Mouse (Mus musculus): ENCODE results near the gene 2810408A11Rik. TPM values are rescaled to one million over a fixed set of nuclear protein-coding genes. Genes with fewer than 3 reads are reported as not detected.
A peak's percentile ranks its signal among the peaks of the same experiment; 100 is the strongest.

Gene 2810408A11Rik
- polyA plus RNA-seq, 1 experiment from 2014 or later = 1.2 TPM

DNA sequence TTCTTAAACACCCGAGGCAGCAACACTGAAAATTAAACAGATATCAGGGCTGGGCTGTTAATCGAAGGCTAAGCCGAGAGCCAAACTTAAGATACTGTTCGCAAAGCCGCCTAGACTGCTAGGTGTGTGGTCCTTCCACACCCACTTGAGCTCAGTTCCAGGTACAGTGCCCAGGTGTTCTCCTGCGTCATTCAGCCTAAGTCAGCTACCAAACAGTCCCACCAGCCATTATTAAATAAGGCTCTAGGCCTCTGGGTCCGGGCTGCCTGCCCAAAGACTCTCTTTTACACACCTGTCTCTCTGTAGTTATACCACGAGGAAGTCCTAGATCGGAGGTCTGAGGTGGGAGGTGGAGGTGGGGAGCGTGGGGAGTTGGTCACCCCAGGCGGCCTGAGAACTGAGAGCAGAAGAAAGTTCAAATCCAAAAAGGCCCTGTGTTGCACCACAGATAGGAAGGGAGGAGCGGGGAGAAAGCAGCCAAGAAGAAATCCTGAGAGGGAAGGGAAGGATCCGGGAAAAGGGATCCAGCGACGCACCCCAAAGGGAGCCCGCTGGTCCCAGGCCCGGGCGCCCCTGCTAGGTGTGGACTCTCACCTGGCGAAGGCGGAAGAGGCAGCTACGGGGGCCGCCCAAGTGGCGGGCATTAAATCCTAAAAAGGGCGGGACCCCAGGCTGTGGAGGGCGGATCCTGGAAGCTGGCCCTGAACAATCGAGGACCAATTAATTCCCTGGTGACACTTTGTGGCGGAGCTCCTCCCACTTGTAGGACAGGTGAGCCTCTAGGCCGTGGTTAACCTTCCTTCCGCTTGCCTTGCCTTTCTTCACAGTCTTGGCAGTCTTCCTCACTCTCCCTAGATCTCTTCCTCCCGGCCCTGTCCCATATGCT lies 42.4 kb downstream of the 2810408A11Rik start, which contains the start of gene Tnk1:
TSS of gene Tnk1 (minus strand) at position 618 of the 886 bp plus-strand sequence.
- TF ChIP-seq CTCF (IDR thresholded peaks at IDR 0.05; ENCODE audit: low read depth) = no peak
- no peak for TF ChIP-seq EP300 (IDR thresholded peaks at IDR 0.05; ENCODE audit: low read depth)
- peaks cover 24% of the 10 kb centered on the region for H3K4me1 ChIP-seq (ENCODE audit: insufficient read depth)
- H3K9me3 ChIP-seq (ENCODE audit: low read length) = no peaks in the 10 kb centered on the region
- 0 out of 2 replicates have a peak within 1 kb of the TSS, but pooled peaks have one; percentile 3 for H3K4me2 ChIP-seq (ENCODE audit: low read depth, low read length)
- DNase-seq (peak; percentile 17), ATAC-seq (no peak)
- H3K36me3 ChIP-seq (replicated peaks; ENCODE audit: insufficient read depth, low read length) = no peaks in the 10 kb centered on the region
- H3K9ac ChIP-seq (replicated peaks) = no peak within 1 kb of the TSS
- peaks cover 5% of the 10 kb centered on the region; the same call in 1 of the 2 replicates for H3K27me3 ChIP-seq (ENCODE audit: insufficient read depth, low read length)
- no peak within 1 kb of the TSS for H3K27ac ChIP-seq (ENCODE audit: low read depth)
- 42% methylated on average over 30 of the region's 30 CpGs for WGBS (ENCODE audit: insufficient replicate concordance)
- no peak within 1 kb of the TSS for H3K4me3 ChIP-seq (ENCODE audit: low read depth, low read length)

DNA sequence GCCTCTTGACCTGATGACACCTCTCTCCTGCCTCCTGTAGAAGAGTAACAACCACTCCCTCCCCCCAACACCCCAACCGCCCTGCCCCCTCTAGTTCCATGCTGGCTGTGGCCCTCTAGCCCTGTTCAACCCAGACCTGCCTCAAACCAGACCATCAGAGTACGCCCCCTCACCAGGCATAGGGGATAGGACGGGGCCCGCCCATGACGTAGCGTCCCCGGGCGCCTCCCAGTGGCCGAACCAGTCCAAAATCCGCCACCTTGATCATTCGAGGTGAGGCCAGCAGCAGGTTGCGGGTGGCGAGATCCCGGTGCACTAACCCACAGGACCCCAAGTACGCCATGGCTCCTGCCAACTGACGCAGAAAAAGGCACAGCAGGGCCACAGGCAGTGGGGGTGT lies 45.4 kb downstream of the 2810408A11Rik start:
- H3K27ac ChIP-seq (ENCODE audit: low read depth) = peak overlapping the region; percentile 84; the same call in 1 of the 2 replicates
- peak; percentile 71 for DNase-seq
- peaks cover 49% of the 10 kb centered on the region for H3K4me1 ChIP-seq (ENCODE audit: insufficient read depth)
- no peak overlapping the region; the same call in 1 of the 2 replicates for H3K9ac ChIP-seq (replicated peaks)
- peaks cover 19% of the 10 kb centered on the region for H3K36me3 ChIP-seq (replicated peaks; ENCODE audit: insufficient read depth, low read length)
- H3K4me2 ChIP-seq (ENCODE audit: low read depth, low read length) = peak overlapping the region; percentile 45
- peaks cover 5% of the 10 kb centered on the region; the same call in 1 of the 2 replicates for H3K27me3 ChIP-seq (ENCODE audit: insufficient read depth, low read length)
- peak; percentile 83 for TF ChIP-seq CTCF (IDR thresholded peaks at IDR 0.05; ENCODE audit: low read depth)
- TF ChIP-seq EP300 (IDR thresholded peaks at IDR 0.05; ENCODE audit: low read depth) = no peak
- H3K9me3 ChIP-seq (ENCODE audit: low read length) = no peaks in the 10 kb centered on the region
- 34% methylated on average over 16 of the region's 16 CpGs for WGBS (ENCODE audit: insufficient replicate concordance)
- H3K4me3 ChIP-seq (ENCODE audit: low read depth, low read length) = no peak overlapping the region
- ATAC-seq = peak; percentile 17; the same call in 1 of the 2 replicates

DNA sequence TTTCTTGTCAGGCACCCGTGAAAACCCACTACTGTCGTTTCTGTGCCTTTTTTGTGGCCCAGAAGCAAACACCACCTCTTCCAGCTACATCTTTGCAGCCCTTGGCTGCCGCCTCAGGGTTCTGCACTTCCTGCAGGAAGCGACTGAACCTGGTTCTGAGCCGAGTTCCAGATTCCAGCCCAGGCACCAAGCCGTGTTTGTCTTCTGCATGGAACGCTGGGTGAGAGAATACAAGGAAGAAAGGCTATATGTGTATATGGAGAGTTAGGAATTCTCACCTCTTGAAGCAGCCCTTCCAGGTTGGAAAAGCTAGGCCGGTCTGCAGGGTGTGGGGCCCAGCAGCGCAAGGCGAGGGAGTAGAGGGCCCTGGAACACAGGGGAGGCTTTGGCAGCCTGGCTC lies 46.1 kb downstream of the 2810408A11Rik start:
- ATAC-seq (no peak), DNase-seq (peak; percentile 17)
- no peaks in the 10 kb centered on the region for H3K9me3 ChIP-seq (ENCODE audit: low read length)
- H3K4me2 ChIP-seq (ENCODE audit: low read depth, low read length) = peak overlapping the region; percentile 45
- no peak overlapping the region for H3K4me3 ChIP-seq (ENCODE audit: low read depth, low read length)
- no peak overlapping the region for H3K9ac ChIP-seq (replicated peaks)
- TF ChIP-seq CTCF (IDR thresholded peaks at IDR 0.05; ENCODE audit: low read depth) = no peak
- no peak for TF ChIP-seq EP300 (IDR thresholded peaks at IDR 0.05; ENCODE audit: low read depth)
- H3K36me3 ChIP-seq (replicated peaks; ENCODE audit: insufficient read depth, low read length) = peaks cover 25% of the 10 kb centered on the region
- peaks cover 56% of the 10 kb centered on the region for H3K4me1 ChIP-seq (ENCODE audit: insufficient read depth)
- H3K27ac ChIP-seq (ENCODE audit: low read depth) = peak overlapping the region; percentile 84
- WGBS (ENCODE audit: insufficient replicate concordance) = 62% methylated on average over 10 of the region's 10 CpGs
- H3K27me3 ChIP-seq (ENCODE audit: insufficient read depth, low read length) = peaks cover 5% of the 10 kb centered on the region; the same call in 1 of the 2 replicates

DNA sequence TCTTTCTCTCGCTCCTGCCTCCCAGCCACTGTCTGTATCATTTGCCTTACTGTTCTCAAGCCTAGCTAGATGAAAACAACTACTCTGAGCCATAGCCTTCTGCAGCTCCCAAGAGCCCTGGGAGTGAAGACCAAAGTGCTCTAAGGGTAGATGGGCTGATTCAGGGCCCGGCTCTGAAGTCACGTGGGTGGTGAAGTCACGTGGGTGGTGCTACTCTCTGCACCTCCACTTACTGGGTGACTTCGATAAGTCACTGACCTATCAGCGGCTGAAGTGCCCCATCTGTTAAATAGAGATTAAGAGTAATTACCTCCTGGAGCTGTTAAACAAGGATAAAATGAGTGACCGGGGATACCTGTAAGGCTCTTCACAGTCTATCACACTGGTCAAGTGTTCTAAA lies 46.8 kb downstream of the 2810408A11Rik start:
- Histone ChIP-seq H3K9ac (replicated peaks) (peak overlapping the region; percentile 54), H3K4me1 (ENCODE audit: insufficient read depth) (peaks cover 59% of the 10 kb centered on the region), H3K27me3 (ENCODE audit: insufficient read depth, low read length) (peaks cover 5% of the 10 kb centered on the region; the same call in 1 of the 2 replicates), H3K4me2 (ENCODE audit: low read depth, low read length) (peak overlapping the region; percentile 53), H3K4me3 (ENCODE audit: low read depth, low read length) (peak overlapping the region; percentile 1), H3K9me3 (ENCODE audit: low read length) (no peaks in the 10 kb centered on the region), H3K27ac (ENCODE audit: low read depth) (peak overlapping the region; percentile 84), H3K36me3 (replicated peaks; ENCODE audit: insufficient read depth, low read length) (peaks cover 32% of the 10 kb centered on the region)
- ATAC-seq (peak; percentile 92), DNase-seq (peak; percentile 86)
- WGBS (ENCODE audit: insufficient replicate concordance) = 28% methylated on average over 7 of the region's 7 CpGs
- no peak for TF ChIP-seq CTCF (IDR thresholded peaks at IDR 0.05; ENCODE audit: low read depth)
- peak; percentile 98 for TF ChIP-seq EP300 (IDR thresholded peaks at IDR 0.05; ENCODE audit: low read depth)

DNA sequence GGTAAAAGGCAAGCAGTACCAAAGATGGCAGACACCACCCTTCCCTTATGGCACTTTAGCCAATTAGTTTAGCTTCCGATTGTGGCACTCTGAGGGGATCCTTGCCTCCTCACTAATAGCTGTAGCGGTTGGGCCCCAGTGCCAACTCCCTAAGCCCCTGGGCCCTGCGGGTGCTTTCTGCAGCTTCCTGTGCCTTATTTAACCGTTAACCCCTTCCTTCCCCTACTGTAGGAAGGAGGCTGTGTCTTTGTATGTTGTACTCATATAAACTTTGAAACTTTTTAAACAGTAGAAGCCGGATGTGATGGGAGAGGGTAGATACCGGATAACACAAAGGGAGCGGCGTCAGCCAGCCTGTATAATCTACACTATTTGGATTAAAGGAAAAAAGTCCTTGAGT lies 50.0 kb downstream of the 2810408A11Rik start:
- WGBS (ENCODE audit: insufficient replicate concordance) = 40% methylated on average over 8 of the region's 8 CpGs

DNA sequence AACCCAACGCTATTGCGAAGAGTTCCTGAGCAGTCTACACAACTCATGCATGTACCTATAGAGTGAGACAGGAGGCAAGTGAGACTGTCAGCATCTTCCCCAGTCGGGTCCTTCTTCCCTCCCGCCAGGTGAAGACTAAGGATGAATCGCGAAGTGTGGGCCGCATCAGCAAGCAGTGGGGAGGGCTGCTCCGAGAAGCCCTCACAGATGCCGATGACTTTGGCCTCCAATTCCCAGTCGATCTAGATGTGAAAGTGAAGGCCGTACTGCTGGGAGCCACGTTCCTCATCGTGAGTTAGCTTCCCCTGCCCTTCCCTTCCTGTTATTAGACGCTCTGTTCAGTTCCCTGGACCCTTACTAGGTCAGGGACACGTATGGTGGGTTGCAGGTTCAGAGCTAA lies 50.9 kb downstream of the 2810408A11Rik start:
- H3K4me2 ChIP-seq (ENCODE audit: low read depth, low read length) = 0 out of 2 replicates have a peak overlapping the region, but pooled peaks have one; percentile 7
- peak overlapping the region; percentile 76 for H3K27ac ChIP-seq (ENCODE audit: low read depth)

More for the DNA sequence above, 50.0 kb downstream of the 2810408A11Rik start:
- peaks cover 37% of the 10 kb centered on the region for H3K36me3 ChIP-seq (replicated peaks; ENCODE audit: insufficient read depth, low read length)
- peaks cover 76% of the 10 kb centered on the region for H3K4me1 ChIP-seq (ENCODE audit: insufficient read depth)
- peak; percentile 25 for DNase-seq
- H3K9me3 ChIP-seq (ENCODE audit: low read length) = no peaks in the 10 kb centered on the region
- peak overlapping the region; percentile 76 for H3K27ac ChIP-seq (ENCODE audit: low read depth)
- no peak overlapping the region for H3K4me3 ChIP-seq (ENCODE audit: low read depth, low read length)
- no peak for ATAC-seq
- no peak for TF ChIP-seq CTCF (IDR thresholded peaks at IDR 0.05; ENCODE audit: low read depth)
- TF ChIP-seq EP300 (IDR thresholded peaks at IDR 0.05; ENCODE audit: low read depth) = no peak
- H3K9ac ChIP-seq (replicated peaks) = no peak overlapping the region
- H3K4me2 ChIP-seq (ENCODE audit: low read depth, low read length) = peak overlapping the region; percentile 29; the same call in 1 of the 2 replicates
- H3K27me3 ChIP-seq (ENCODE audit: insufficient read depth, low read length) = no peaks in the 10 kb centered on the region

More for the DNA sequence above, 50.9 kb downstream of the 2810408A11Rik start:
- TF ChIP-seq CTCF (IDR thresholded peaks at IDR 0.05; ENCODE audit: low read depth) = no peak
- no peak for TF ChIP-seq EP300 (IDR thresholded peaks at IDR 0.05; ENCODE audit: low read depth)
- Histone ChIP-seq H3K9ac (replicated peaks) (no peak overlapping the region), H3K4me3 (ENCODE audit: low read depth, low read length) (no peak overlapping the region), H3K4me1 (ENCODE audit: insufficient read depth) (peaks cover 75% of the 10 kb centered on the region), H3K36me3 (replicated peaks; ENCODE audit: insufficient read depth, low read length) (peaks cover 37% of the 10 kb centered on the region), H3K9me3 (ENCODE audit: low read length) (no peaks in the 10 kb centered on the region), H3K27me3 (ENCODE audit: insufficient read depth, low read length) (no peaks in the 10 kb centered on the region)
- 79% methylated on average over 15 of the region's 15 CpGs for WGBS (ENCODE audit: insufficient replicate concordance)
- DNase-seq (no peak), ATAC-seq (no peak)

Data from liver, postnatal 0 days (tissue).